Mouse (Mus musculus): ENCODE measurements at regions not wholly inside any gene's neighbourhood (a gene's known extent, or its start where the extent isn't known, plus 50 kb on each side); places are given as distances from the start of the nearest gene placed in this dataset.
"Not testable (repeated sequence)": the region's sequence is repeated elsewhere in the genome, so short reads cannot be mapped to it uniquely, and the experiment has no call there.

- Histone ChIP-seq H3K36me3 (no peaks in the 10 kb centered on the region), H3K4me3 (replicated peaks) (no peak overlapping the region), H3K9ac (replicated peaks) (no peak overlapping the region), H3K4me2 (no peak overlapping the region), H3K27ac (replicated peaks) (no peak overlapping the region), H3K27me3 (replicated peaks) (peaks cover 5% of the 10 kb centered on the region; the same call in 1 of the 2 replicates), H3K4me1 (no peaks in the 10 kb centered on the region), H3K9me3 (replicated peaks) (no peaks in the 10 kb centered on the region)
- 46% methylated on average over 7 of the region's 7 CpGs for WGBS
- ATAC-seq (ENCODE audit: low FRiP score), result no peak
Observed at GRCm38 (mm10) chr13:72571871-72572270, 56.7 kb upstream of the Irx2 start.

DNA sequence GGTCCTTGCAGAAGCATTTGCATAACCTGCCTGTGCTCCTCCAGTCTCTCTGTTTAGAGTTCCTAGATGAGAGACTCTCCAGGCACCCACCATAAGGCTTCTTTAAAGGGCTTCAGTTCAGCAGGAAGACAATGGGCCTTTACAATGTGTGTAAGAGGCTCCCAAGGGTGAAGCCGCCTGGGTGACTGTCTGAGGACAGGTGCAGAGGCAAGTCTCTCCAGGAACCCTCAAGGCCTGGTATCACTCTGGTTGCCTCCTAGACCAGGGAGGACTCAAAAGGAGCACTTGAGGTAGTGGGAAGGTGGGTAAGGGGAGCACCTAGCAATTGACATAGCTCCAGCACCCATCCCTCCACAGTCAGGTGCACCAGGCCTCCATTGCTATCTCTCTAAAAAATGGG lies 55.8 kb upstream of the Irx2 start:
- 42% methylated on average over 1 of the region's 1 CpGs for WGBS
- H3K4me2 ChIP-seq, result no peak overlapping the region
- H3K9ac ChIP-seq (replicated peaks), result no peak overlapping the region
- H3K27me3 ChIP-seq (replicated peaks), result peaks cover 5% of the 10 kb centered on the region; the same call in 1 of the 2 replicates
- H3K9me3 ChIP-seq (replicated peaks), result no peaks in the 10 kb centered on the region
- H3K4me3 ChIP-seq (replicated peaks), result no peak overlapping the region
- no peaks in the 10 kb centered on the region for H3K36me3 ChIP-seq
- no peak for ATAC-seq (ENCODE audit: low FRiP score)
- no peaks in the 10 kb centered on the region for H3K4me1 ChIP-seq
- no peak overlapping the region for H3K27ac ChIP-seq (replicated peaks)

GRCm38 (mm10) chr13:72574126-72574525 lies 54.5 kb upstream of the Irx2 start:
- not testable (repeated sequence) for ATAC-seq (ENCODE audit: low FRiP score); H3K27ac ChIP-seq (replicated peaks); H3K4me2 ChIP-seq; H3K4me1 ChIP-seq; H3K4me3 ChIP-seq (replicated peaks); H3K36me3 ChIP-seq; H3K9me3 ChIP-seq (replicated peaks); H3K27me3 ChIP-seq (replicated peaks); H3K9ac ChIP-seq (replicated peaks)
- 82% methylated on average over 4 of the region's 4 CpGs for WGBS

- Histone ChIP-seq H3K36me3 (no peaks in the 10 kb centered on the region), H3K4me1 (no peaks in the 10 kb centered on the region), H3K9ac (replicated peaks) (no peak overlapping the region), H3K9me3 (replicated peaks) (no peaks in the 10 kb centered on the region), H3K4me2 (no peak overlapping the region), H3K27ac (replicated peaks) (no peak overlapping the region), H3K4me3 (replicated peaks) (no peak overlapping the region), H3K27me3 (replicated peaks) (peaks cover 5% of the 10 kb centered on the region; the same call in 1 of the 2 replicates)
- 38% methylated on average over 6 of the region's 6 CpGs for WGBS
- no peak for ATAC-seq (ENCODE audit: low FRiP score)
Observed at GRCm38 (mm10) chr13:72576485-72576884, 52.1 kb upstream of the Irx2 start.

DNA sequence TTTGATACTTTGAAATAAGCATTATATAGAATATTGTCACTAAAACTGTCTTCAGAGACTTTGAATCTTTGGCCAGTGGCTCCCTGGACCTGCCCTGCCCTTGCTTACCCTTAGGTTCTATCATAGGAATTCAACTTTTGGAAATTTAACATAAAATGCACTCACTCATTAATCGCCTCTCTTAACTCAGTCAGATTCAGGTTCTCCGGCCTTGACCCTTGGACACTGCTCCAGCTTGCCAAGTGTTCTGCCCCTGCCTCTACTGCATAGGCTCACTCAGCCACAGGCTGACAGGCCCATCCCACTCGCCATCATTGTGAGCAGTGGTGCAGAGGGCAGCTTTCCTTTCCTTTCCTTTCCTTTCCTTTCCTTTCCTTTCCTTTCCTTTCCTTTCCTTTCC lies 50.2 kb upstream of the Irx2 start:
- no peak overlapping the region for H3K9ac ChIP-seq (replicated peaks)
- H3K27me3 ChIP-seq (replicated peaks), result no peaks in the 10 kb centered on the region
- ATAC-seq (ENCODE audit: low FRiP score), result no peak
- H3K36me3 ChIP-seq, result no peaks in the 10 kb centered on the region
- H3K9me3 ChIP-seq (replicated peaks), result no peaks in the 10 kb centered on the region
- H3K4me1 ChIP-seq, result no peaks in the 10 kb centered on the region
- WGBS, result 86% methylated on average over 3 of the region's 3 CpGs
- no peak overlapping the region for H3K4me2 ChIP-seq
- no peak overlapping the region for H3K4me3 ChIP-seq (replicated peaks)
- no peak overlapping the region for H3K27ac ChIP-seq (replicated peaks)

Measured in neural tube, embryonic 15.5 days (tissue).